Mouse (Mus musculus) embryonic facial prominence, embryonic 15.5 days (tissue): Measurements from ENCODE around the gene Kdr. TPM values are rescaled to one million over a fixed set of nuclear protein-coding genes. Genes with fewer than 3 reads are reported as not detected.

Experiments used
- ATAC-seq: fragments of 200-750 bp; cut with Nextera tagmentation; 2 replicates; pipeline ENCODE4 v1.8.0; 2017; ENCODE audit warnings: low read depth, moderate TSS enrichment; ENCODE audit not compliant: insufficient number of reproducible peaks, low FRiP score, low TSS enrichment
- H3K27ac ChIP-seq: fragments of 300-500 bp; sonication (generic); replicated peaks from 2 replicates; pipeline ENCODE4 v1.5.1; 2015; ENCODE audit warnings: mild to moderate bottlenecking, inconsistent platforms
- H3K27me3 ChIP-seq: fragments of 300-500 bp; sonication (generic); 2 replicates; pipeline ENCODE4 v1.6.1; 2015; ENCODE audit warnings: inconsistent platforms
- H3K36me3 ChIP-seq: fragments of 300-500 bp; sonication (generic); 2 replicates; pipeline ENCODE4 v1.6.1; 2015; ENCODE audit warnings: mild to moderate bottlenecking, inconsistent platforms
- H3K4me1 ChIP-seq: fragments of 300-500 bp; sonication (generic); 2 replicates; pipeline ENCODE4 v1.6.1; 2015; ENCODE audit warnings: inconsistent platforms
- H3K4me2 ChIP-seq: fragments of 300-500 bp; sonication (generic); replicated peaks from 2 replicates; pipeline ENCODE4 v1.6.1; 2015; ENCODE audit warnings: mild to moderate bottlenecking, inconsistent platforms
- H3K4me3 ChIP-seq: fragments of 300-500 bp; sonication (generic); replicated peaks from 2 replicates; pipeline ENCODE4 v1.5.1; 2015; ENCODE audit warnings: mild to moderate bottlenecking, inconsistent platforms
- H3K9ac ChIP-seq: fragments of 300-500 bp; sonication (generic); 2 replicates; pipeline ENCODE4 v1.6.1; 2015; ENCODE audit warnings: inconsistent platforms
- H3K9me3 ChIP-seq: fragments of 300-500 bp; sonication (generic); replicated peaks from 2 replicates; pipeline ENCODE4 v1.6.1; 2016; ENCODE audit warnings: inconsistent platforms
- WGBS: fragments of 180-500 bp; shearing (Covaris S2); methylation state at CpG from one replicate; pipeline ENCODE4 v1.1.7; 2015; 5-methylcytosine and 5-hydroxymethylcytosine counted together
- polyA plus RNA-seq: library from polyadenylated mRNA; unstranded; fragments of >200 nt; fragmentation: Nextera tagmentation; extraction: Ambion mirVana; gene quantifications from 2 replicates; pipeline ENCODE4 v1.2.1, GENCODE M21; 2015

Kdr gene
- polyA plus RNA-seq, 1 experiment from 2014 or later, result 24.8 TPM

DNA sequence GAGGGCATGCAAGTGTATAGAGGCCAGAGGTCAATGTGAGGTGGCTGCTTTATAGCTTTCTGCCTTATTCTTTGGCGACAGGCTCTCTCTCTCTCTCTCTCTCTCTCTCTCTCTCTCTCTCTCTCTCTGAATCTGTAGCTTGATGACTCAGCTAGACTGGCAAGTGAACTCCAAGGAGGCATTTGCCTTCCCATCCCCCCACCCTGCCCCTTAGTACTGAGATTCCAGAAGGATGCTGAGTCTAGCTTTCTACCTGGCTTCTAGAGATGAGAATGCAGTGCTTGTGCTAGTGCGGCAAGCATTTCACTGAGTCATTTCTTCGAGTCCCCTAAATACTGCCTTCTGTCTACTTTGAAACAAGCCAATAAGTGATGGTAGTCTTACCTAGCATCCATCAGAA lies 21.7 kb downstream of the Kdr start:
- WGBS, result 83% methylated on average over 3 of the region's 3 CpGs

DNA sequence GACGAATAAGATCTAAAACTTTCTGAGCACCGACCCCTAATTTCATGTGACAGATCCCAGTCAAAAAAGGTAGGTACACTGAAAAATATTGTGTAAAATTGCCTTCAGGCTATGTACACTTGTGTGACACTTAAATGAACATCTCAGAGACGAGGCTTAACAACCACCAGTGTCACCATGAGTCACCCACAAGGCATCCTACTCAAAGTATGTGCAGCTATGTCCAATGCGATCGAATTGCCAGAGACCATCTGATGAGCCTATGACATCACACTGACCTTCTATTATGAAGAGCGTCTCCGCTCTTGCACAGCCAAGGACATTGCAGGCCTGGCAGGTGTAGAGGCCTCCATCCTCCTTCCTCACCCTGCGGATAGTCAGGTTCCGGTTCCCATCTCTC lies 22.4 kb downstream of the Kdr start:
- 83% methylated on average over 9 of the region's 9 CpGs for WGBS
- no peak for ATAC-seq
- Histone ChIP-seq H3K4me2 (no peak overlapping the region), H3K9me3 (no peaks in the 10 kb centered on the region), H3K9ac (no peak overlapping the region), H3K4me1 (no peaks in the 10 kb centered on the region), H3K27ac (no peak overlapping the region), H3K27me3 (no peaks in the 10 kb centered on the region), H3K4me3 (no peak overlapping the region), H3K36me3 (no peaks in the 10 kb centered on the region)

More for the DNA sequence above, 21.7 kb downstream of the Kdr start:
- Histone ChIP-seq H3K27ac (no peak overlapping the region), H3K4me1 (no peaks in the 10 kb centered on the region), H3K36me3 (no peaks in the 10 kb centered on the region), H3K4me3 (no peak overlapping the region), H3K4me2 (no peak overlapping the region), H3K9me3 (no peaks in the 10 kb centered on the region), H3K9ac (no peak overlapping the region), H3K27me3 (no peaks in the 10 kb centered on the region)
- ATAC-seq, result no peak

DNA sequence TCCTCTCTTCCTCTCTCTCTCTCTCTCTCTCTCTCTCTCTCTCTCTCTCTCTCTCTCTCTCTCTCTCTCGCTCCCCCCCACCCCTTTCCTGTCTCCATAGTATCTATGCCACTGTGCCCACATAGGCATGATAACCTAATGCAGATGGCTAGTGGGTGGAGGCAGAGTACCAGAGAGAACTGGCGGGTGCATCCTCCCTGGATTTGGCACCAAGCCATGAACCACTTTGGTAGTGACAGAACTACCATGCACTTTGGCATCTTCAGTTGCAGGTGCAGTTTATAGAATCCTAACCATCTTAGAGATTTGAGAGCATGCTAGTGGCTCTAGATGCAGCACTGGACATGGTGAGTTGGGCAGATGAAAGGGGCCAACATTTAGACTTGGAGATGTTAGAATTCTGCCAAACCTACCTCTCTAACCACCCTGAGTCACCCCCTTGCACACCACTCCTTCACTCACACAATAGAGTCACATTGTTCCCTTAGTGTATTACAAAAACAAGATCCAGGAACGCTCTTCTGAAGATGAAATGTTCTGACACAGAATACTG lies 23.4 kb downstream of the Kdr start:
- no peak overlapping the region for H3K27ac ChIP-seq
- no peaks in the 10 kb centered on the region for H3K4me1 ChIP-seq
- H3K9me3 ChIP-seq, result no peaks in the 10 kb centered on the region
- H3K36me3 ChIP-seq, result no peaks in the 10 kb centered on the region
- 72% methylated on average over 3 of the region's 3 CpGs for WGBS
- no peak overlapping the region for H3K9ac ChIP-seq
- no peaks in the 10 kb centered on the region for H3K27me3 ChIP-seq
- H3K4me3 ChIP-seq, result no peak overlapping the region
- no peak for ATAC-seq
- no peak overlapping the region for H3K4me2 ChIP-seq

DNA sequence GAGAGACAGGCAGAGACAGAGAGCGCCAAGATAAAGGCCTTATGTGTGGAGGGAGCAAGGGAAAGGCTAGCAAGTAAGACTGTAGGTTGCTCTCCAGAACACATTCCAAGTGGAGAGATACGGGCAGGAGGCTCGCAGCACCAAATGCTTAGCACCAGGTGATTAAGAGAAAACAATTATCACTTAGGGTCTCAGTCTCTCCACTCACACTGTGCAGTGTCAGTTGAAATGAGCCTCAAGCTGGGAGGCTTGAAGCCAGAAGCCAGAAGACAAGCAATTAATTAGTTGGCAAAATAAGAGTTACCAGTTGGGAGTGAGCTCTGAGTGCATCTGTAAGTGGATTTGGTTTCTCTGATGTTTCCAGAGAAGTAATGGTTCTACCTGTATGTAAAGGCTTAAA lies 24.0 kb downstream of the Kdr start:
- Histone ChIP-seq H3K4me3 (no peak overlapping the region), H3K9ac (no peak overlapping the region), H3K36me3 (no peaks in the 10 kb centered on the region), H3K9me3 (no peaks in the 10 kb centered on the region), H3K4me1 (no peaks in the 10 kb centered on the region), H3K4me2 (no peak overlapping the region), H3K27me3 (no peaks in the 10 kb centered on the region), H3K27ac (no peak overlapping the region)
- WGBS, result 89% methylated on average over 3 of the region's 3 CpGs
- ATAC-seq, result no peak

DNA sequence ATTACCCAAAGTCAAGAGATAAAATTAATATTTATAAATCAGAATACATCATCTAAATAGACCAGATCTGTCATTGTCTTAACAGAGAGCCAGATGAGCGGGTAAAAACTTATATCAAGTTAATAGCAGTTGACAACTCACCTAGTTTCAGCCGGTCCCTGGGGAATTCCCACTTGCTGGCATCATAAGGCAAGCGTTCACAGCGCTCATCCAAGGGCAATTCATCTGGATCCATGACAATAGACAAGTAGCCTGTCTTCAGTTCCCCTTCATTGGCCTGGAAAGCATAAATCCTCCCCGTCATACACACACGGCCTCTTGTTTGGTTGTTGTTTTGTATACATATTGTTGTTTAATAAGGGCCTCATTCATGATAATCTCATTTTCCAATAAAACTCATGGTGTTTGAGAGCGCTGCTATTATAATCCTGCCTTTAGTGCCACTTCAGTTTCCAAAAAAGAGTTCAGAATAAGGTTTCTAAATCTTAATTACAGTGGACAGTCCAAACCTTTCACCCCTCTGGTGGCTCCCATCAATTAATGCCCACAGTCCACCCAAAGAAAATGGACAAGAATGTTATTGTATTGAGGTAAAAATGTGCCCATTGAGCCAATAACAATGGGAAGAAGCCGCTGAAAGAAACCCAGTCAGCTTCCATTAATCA lies 26.0 kb downstream of the Kdr start:
- Histone ChIP-seq H3K36me3 (no peaks in the 10 kb centered on the region), H3K9ac (no peak overlapping the region), H3K4me3 (no peak overlapping the region), H3K4me2 (no peak overlapping the region), H3K9me3 (no peaks in the 10 kb centered on the region), H3K27me3 (no peaks in the 10 kb centered on the region), H3K4me1 (no peaks in the 10 kb centered on the region), H3K27ac (no peak overlapping the region)
- no peak for ATAC-seq
- WGBS, result 84% methylated on average over 8 of the region's 8 CpGs

DNA sequence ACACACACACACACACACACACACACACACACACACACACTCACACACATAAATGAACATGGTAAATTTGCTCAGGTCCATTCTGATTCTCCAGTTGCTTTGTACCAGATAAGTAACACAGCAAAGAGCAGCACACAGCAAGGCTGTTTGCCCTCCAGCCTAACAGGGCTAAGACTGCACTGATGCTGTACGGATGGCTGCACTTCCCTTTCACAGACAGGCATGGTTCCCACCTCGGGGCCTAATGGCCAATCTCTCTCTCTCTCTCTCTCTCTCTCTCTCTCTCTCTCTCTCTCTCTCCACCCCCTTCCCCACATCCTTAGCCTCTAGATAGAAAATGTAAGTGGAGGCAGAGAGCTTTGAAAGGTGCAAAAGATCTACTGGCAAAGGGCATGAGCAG lies 27.4 kb downstream of the Kdr start:
- WGBS, result 25% methylated on average over 2 of the region's 2 CpGs
- Histone ChIP-seq H3K4me1 (no peaks in the 10 kb centered on the region), H3K9me3 (no peaks in the 10 kb centered on the region), H3K36me3 (no peaks in the 10 kb centered on the region), H3K4me3 (no peak overlapping the region), H3K4me2 (no peak overlapping the region), H3K27me3 (no peaks in the 10 kb centered on the region), H3K9ac (no peak overlapping the region), H3K27ac (no peak overlapping the region)
- ATAC-seq, result no peak

DNA sequence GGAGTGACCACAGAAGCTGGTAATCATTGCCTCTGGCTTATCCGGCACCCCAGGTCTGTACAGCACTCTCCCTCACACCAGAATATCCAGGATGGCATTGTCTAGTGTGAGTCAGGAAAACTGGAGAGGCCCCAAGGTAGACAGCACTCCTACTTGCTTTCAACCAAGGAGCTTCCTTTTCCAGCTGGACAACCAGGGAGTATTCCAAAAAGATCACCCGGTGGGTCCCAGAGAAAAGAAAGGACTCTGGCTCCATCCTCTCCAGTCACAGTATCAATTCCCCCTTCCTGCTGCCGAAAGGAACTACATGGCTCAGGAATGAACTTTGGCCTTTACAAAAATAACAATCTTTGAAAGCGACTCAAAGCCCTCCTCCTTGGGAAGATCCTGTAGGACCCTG lies 32.9 kb downstream of the Kdr start:
- WGBS, result 58% methylated on average over 4 of the region's 4 CpGs
- H3K36me3 ChIP-seq, result no peaks in the 10 kb centered on the region
- H3K27ac ChIP-seq, result no peak overlapping the region

DNA sequence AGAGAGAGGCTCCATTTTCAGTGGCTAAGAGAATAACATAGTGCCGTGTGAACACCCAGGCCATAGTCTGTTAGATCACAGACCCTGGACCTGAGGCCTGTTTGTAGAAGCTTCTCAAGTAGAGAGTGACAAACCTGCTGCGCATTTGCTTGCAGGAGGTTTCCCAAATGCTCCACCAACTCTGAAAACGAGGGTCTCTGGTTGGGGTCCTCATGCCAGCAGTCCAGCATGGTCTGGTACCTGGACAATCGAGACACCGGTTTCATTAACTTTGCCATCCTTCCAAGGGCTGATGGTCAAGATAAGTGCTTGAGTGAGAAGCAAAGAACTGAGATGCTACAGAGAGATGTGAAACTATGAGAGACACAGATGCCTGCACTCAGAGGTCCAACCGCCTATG lies 35.0 kb downstream of the Kdr start:
- Histone ChIP-seq H3K27me3 (no peaks in the 10 kb centered on the region), H3K36me3 (no peaks in the 10 kb centered on the region), H3K4me1 (peaks cover 6% of the 10 kb centered on the region; the same call in 1 of the 2 replicates), H3K4me3 (no peak overlapping the region), H3K27ac (no peak overlapping the region), H3K4me2 (no peak overlapping the region), H3K9me3 (no peaks in the 10 kb centered on the region), H3K9ac (no peak overlapping the region)
- ATAC-seq, result no peak
- 95% methylated on average over 6 of the region's 6 CpGs for WGBS

More for the DNA sequence above, 32.9 kb downstream of the Kdr start:
- no peaks in the 10 kb centered on the region for H3K27me3 ChIP-seq
- H3K9ac ChIP-seq, result no peak overlapping the region
- H3K4me1 ChIP-seq, result no peaks in the 10 kb centered on the region
- no peak overlapping the region for H3K4me2 ChIP-seq
- no peak overlapping the region for H3K4me3 ChIP-seq
- no peak for ATAC-seq
- H3K9me3 ChIP-seq, result no peaks in the 10 kb centered on the region

DNA sequence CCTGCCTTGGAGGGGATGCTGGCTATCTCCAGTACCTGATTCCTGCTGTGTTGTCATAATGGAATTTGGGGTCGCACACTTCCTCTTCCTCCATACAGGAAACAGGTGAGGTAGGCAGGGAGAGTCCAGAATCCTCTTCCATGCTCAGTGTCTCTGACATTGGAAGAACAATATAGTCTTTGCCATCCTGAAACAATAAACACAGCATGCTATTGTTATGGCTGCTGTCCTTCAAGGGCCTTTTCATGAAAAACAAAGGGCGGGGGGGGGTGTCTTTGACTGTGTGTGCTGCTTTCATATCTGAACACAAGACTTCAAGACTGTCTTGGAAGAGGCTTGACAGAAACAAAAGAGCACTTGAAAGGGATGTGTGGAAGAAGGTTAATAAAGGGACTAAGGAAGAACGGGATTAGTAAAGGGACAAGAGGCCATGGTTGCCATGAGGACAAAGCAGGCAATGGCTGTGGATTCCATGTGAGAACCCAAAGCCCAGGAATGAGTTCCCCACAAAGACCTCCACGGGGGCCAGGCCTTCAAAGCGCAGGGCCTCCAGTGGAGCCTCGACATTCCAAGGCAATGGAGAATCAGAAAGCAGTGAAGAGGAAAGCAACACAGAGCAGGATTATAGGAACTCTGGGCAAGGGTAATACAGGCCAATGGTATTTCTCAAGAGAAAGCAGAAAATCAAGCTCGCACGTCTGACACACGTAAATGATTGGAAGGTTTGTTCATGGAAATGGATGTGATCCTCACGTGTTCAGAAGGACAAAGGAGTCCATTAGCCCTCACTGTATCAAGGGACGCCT lies 36.3 kb downstream of the Kdr start:
- 72% methylated on average over 11 of the region's 11 CpGs for WGBS
- H3K4me1 ChIP-seq, result peaks cover 6% of the 10 kb centered on the region; the same call in 1 of the 2 replicates
- H3K27ac ChIP-seq, result no peak overlapping the region
- ATAC-seq, result no peak
- H3K4me2 ChIP-seq, result no peak overlapping the region
- H3K36me3 ChIP-seq, result no peaks in the 10 kb centered on the region
- no peak overlapping the region for H3K4me3 ChIP-seq
- H3K9ac ChIP-seq, result no peak overlapping the region
- no peaks in the 10 kb centered on the region for H3K27me3 ChIP-seq
- no peaks in the 10 kb centered on the region for H3K9me3 ChIP-seq

DNA sequence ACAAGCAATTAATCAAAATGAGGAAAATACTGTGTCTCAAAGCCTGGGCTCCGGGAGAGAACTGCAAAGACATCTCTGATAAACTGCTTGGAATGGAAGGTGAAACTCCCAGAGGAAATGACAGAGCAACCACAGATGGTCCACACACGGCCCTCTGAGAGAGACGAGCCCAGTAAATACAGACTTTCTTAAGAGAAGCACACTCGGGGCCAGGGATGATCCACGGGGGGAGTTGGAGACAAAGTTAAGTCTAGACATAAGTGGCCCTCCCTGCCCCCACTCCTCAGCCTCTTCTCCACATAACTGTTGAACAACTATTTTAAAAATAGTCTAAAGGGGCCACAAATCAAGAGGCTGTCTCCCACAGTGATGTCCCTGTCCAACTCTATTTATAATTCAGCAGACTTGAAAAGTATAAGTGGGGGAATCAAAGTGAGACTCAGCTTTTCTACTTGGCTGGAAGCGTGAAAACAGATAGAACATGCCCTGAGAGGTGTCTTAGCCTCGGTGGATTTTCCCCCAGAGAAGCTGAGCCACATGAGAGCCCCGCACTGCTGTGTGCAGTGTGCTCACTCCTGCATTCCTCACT lies 39.0 kb downstream of the Kdr start:
- ATAC-seq, result no peak
- no peak overlapping the region for H3K9ac ChIP-seq
- H3K4me2 ChIP-seq, result no peak overlapping the region
- peaks cover 6% of the 10 kb centered on the region; the same call in 1 of the 2 replicates for H3K4me1 ChIP-seq
- no peak overlapping the region for H3K27ac ChIP-seq
- no peaks in the 10 kb centered on the region for H3K9me3 ChIP-seq
- H3K27me3 ChIP-seq, result no peaks in the 10 kb centered on the region
- WGBS, result 40% methylated on average over 8 of the region's 8 CpGs
- H3K4me3 ChIP-seq, result no peak overlapping the region
- H3K36me3 ChIP-seq, result no peaks in the 10 kb centered on the region

DNA sequence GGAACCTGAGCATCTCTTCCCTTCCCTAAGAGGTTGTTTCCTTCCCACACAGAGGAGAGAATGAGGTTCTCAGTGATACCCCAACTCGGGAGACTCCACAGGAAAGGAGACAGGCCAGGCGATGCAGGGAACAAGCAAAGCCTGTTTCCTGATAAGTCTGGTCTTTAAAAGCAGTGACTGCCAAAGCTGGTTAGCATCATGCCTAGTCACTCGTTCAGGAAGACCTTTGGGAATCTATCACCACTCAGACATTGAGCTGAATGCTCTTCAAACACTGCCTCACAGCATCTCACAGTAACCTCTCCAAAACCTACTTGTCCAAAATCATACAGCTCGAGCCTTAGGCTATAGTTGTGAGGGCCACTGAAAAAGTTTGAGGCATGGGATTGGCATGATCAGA lies 40.2 kb downstream of the Kdr start:
- Histone ChIP-seq H3K9me3 (no peaks in the 10 kb centered on the region), H3K9ac (no peak overlapping the region), H3K4me3 (no peak overlapping the region), H3K27me3 (no peaks in the 10 kb centered on the region), H3K4me2 (no peak overlapping the region), H3K27ac (no peak overlapping the region), H3K4me1 (peaks cover 6% of the 10 kb centered on the region; the same call in 1 of the 2 replicates), H3K36me3 (no peaks in the 10 kb centered on the region)
- WGBS, result 63% methylated on average over 4 of the region's 4 CpGs
- no peak for ATAC-seq
